Mouse (Mus musculus): ENCODE data around the gene Gm19684. TPM values are rescaled to one million over a fixed set of nuclear protein-coding genes. Genes with fewer than 3 reads are reported as not detected.
"Not testable (repeated sequence)": the region's sequence is repeated elsewhere in the genome, so short reads cannot be mapped to it uniquely, and the experiment has no call there.

Gm19684 gene
- polyA plus RNA-seq, 1 experiment from 2014 or later = not detected

GRCm38 (mm10) chr17:36148468-36148867 is 27.0 kb downstream of the Gm19684 start:
- not testable (repeated sequence) for H3K36me3 ChIP-seq (replicated peaks; ENCODE audit: control insufficient read depth, insufficient read depth); H3K4me3 ChIP-seq (replicated peaks; ENCODE audit: low read length); ATAC-seq (ENCODE audit: low FRiP score); H3K4me2 ChIP-seq (replicated peaks); H3K27ac ChIP-seq; H3K9me3 ChIP-seq (ENCODE audit: control insufficient read depth, low read length); H3K9ac ChIP-seq; DNase-seq (ENCODE audit: low spot score); H3K4me1 ChIP-seq (replicated peaks; ENCODE audit: control insufficient read depth, insufficient read depth, low read length)
- H3K27me3 ChIP-seq (ENCODE audit: control insufficient read depth, insufficient read depth, low read length) = peaks cover 43% of the 10 kb centered on the region
- WGBS = 75% methylated on average over 5 of the region's 5 CpGs

DNA sequence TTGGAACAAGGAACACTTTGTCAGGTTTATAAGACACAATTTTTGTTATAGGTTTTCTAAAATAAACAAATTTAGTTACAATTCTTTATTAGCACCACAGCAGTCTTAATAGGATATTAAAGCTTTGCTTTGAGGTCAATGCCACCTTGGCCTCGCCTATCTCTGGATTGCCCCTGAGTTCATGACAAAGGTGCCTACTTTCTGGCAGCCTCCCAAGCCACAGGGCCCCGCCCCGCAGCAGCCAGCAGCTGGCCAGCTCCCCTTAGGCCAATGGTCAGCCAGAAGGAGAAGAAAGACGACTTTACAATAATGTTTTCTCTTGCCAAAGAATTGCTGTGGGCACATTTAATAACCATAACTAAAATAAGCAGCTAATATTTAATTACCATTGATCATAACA is 29.7 kb downstream of the Gm19684 start:
- WGBS = 49% methylated on average over 4 of the region's 4 CpGs

GRCm38 (mm10) chr17:36154271-36155149 is 33.0 kb downstream of the Gm19684 start:
- no peaks in the 10 kb centered on the region for H3K9me3 ChIP-seq (ENCODE audit: control insufficient read depth, low read length)
- peaks cover 51% of the 10 kb centered on the region for H3K27me3 ChIP-seq (ENCODE audit: control insufficient read depth, insufficient read depth, low read length)
- DNase-seq (ENCODE audit: low spot score) = no peak
- H3K4me3 ChIP-seq (replicated peaks; ENCODE audit: low read length) = no peak overlapping the region
- WGBS = 27% methylated on average over 3 of the region's 3 CpGs
- H3K4me1 ChIP-seq (replicated peaks; ENCODE audit: control insufficient read depth, insufficient read depth, low read length) = no peaks in the 10 kb centered on the region
- H3K27ac ChIP-seq = no peak overlapping the region
- H3K4me2 ChIP-seq (replicated peaks) = no peak overlapping the region
- no peak for ATAC-seq (ENCODE audit: low FRiP score)
- no peaks in the 10 kb centered on the region for H3K36me3 ChIP-seq (replicated peaks; ENCODE audit: control insufficient read depth, insufficient read depth)
- no peak overlapping the region for H3K9ac ChIP-seq

More for the DNA sequence above, 29.7 kb downstream of the Gm19684 start:
- H3K9me3 ChIP-seq (ENCODE audit: control insufficient read depth, low read length); H3K9ac ChIP-seq; H3K27ac ChIP-seq; DNase-seq (ENCODE audit: low spot score); H3K4me3 ChIP-seq (replicated peaks; ENCODE audit: low read length); ATAC-seq (ENCODE audit: low FRiP score); H3K4me1 ChIP-seq (replicated peaks; ENCODE audit: control insufficient read depth, insufficient read depth, low read length); H3K36me3 ChIP-seq (replicated peaks; ENCODE audit: control insufficient read depth, insufficient read depth); H3K4me2 ChIP-seq (replicated peaks): not testable (repeated sequence)
- H3K27me3 ChIP-seq (ENCODE audit: control insufficient read depth, insufficient read depth, low read length) = peaks cover 39% of the 10 kb centered on the region

GRCm38 (mm10) chr17:36157782-36158181 is 36.3 kb downstream of the Gm19684 start:
- not testable (repeated sequence) for H3K36me3 ChIP-seq (replicated peaks; ENCODE audit: control insufficient read depth, insufficient read depth); H3K27ac ChIP-seq; H3K9me3 ChIP-seq (ENCODE audit: control insufficient read depth, low read length); DNase-seq (ENCODE audit: low spot score); ATAC-seq (ENCODE audit: low FRiP score); H3K9ac ChIP-seq; H3K4me1 ChIP-seq (replicated peaks; ENCODE audit: control insufficient read depth, insufficient read depth, low read length)
- H3K27me3 ChIP-seq (ENCODE audit: control insufficient read depth, insufficient read depth, low read length) = peaks cover 77% of the 10 kb centered on the region
- peak overlapping the region; percentile 47 for H3K4me2 ChIP-seq (replicated peaks)
- H3K4me3 ChIP-seq (replicated peaks; ENCODE audit: low read length) = peak overlapping the region; percentile 20
- WGBS = 1% methylated on average over 36 of the region's 36 CpGs

DNA sequence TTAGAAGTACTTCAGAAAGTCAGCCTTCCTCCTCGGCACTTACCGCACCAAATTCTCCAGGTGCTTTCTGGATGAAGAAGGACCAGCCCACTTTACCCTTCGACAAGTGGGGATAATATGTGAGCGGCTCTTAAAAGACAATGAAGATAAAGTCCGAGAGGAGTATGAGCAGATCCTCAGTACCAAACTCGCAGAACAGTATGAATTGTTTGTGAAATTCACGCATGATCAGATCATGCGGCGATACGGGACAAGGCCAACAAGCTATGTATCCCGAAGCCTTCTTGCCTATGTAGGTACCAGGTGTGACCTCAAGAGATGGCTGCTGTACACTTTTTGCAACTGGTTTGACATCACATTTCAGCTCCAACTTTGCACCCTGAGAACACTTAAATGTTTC is 36.8 kb downstream of the Gm19684 start:
- Histone ChIP-seq H3K27me3 (ENCODE audit: control insufficient read depth, insufficient read depth, low read length) (peaks cover 82% of the 10 kb centered on the region), H3K4me3 (replicated peaks; ENCODE audit: low read length) (0 out of 2 replicates have a peak overlapping the region, but pooled peaks have one; percentile 20), H3K4me2 (replicated peaks) (peak overlapping the region; percentile 47)
- not testable (repeated sequence) for ATAC-seq (ENCODE audit: low FRiP score); H3K4me1 ChIP-seq (replicated peaks; ENCODE audit: control insufficient read depth, insufficient read depth, low read length); H3K9me3 ChIP-seq (ENCODE audit: control insufficient read depth, low read length); H3K27ac ChIP-seq; H3K9ac ChIP-seq; DNase-seq (ENCODE audit: low spot score); H3K36me3 ChIP-seq (replicated peaks; ENCODE audit: control insufficient read depth, insufficient read depth)
- WGBS = 8% methylated on average over 11 of the region's 11 CpGs

GRCm38 (mm10) chr17:36161129-36162051 is 39.9 kb downstream of the Gm19684 start:
- Histone ChIP-seq H3K4me2 (replicated peaks) (no peak overlapping the region; the same call in 1 of the 2 replicates), H3K4me3 (replicated peaks; ENCODE audit: low read length) (peak overlapping the region; percentile 9; the same call in 1 of the 2 replicates), H3K9ac (no peak overlapping the region), H3K9me3 (ENCODE audit: control insufficient read depth, low read length) (no peaks in the 10 kb centered on the region), H3K27me3 (ENCODE audit: control insufficient read depth, insufficient read depth, low read length) (peaks cover 91% of the 10 kb centered on the region), H3K36me3 (replicated peaks; ENCODE audit: control insufficient read depth, insufficient read depth) (no peaks in the 10 kb centered on the region), H3K27ac (no peak overlapping the region), H3K4me1 (replicated peaks; ENCODE audit: control insufficient read depth, insufficient read depth, low read length) (no peaks in the 10 kb centered on the region)
- 2% methylated on average over 56 of the region's 56 CpGs for WGBS
- DNase-seq (ENCODE audit: low spot score) (no peak), ATAC-seq (ENCODE audit: low FRiP score) (no peak)

DNA sequence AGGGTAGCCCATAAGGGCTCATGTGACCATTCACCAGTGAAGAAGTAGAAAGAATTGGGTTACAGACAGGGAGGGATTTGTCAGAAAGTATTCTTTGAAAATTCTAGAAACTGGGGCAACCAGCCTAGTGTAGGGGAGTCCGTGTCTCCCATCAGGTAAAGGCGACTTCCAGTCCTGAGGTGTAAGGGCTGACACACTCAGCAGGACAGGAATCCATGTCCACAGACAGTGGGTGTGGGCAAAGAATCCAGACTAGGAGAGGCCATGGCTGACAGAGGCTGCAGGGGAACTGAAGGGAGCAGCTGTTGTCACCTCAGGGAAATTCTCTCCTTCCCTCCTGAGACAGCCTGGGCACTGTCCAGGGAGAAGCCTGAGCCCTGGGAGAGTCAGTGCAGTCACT is 45.4 kb downstream of the Gm19684 start:
- H3K4me3 ChIP-seq (replicated peaks; ENCODE audit: low read length); H3K4me1 ChIP-seq (replicated peaks; ENCODE audit: control insufficient read depth, insufficient read depth, low read length); H3K36me3 ChIP-seq (replicated peaks; ENCODE audit: control insufficient read depth, insufficient read depth); DNase-seq (ENCODE audit: low spot score); ATAC-seq (ENCODE audit: low FRiP score); H3K4me2 ChIP-seq (replicated peaks); H3K9ac ChIP-seq; H3K27ac ChIP-seq; H3K9me3 ChIP-seq (ENCODE audit: control insufficient read depth, low read length): not testable (repeated sequence)
- peaks cover 86% of the 10 kb centered on the region for H3K27me3 ChIP-seq (ENCODE audit: control insufficient read depth, insufficient read depth, low read length)
- 12% methylated on average over 2 of the region's 2 CpGs for WGBS

- H3K4me3 ChIP-seq (replicated peaks; ENCODE audit: low read length) = peak overlapping the region; percentile 11
- peaks cover 82% of the 10 kb centered on the region for H3K27me3 ChIP-seq (ENCODE audit: control insufficient read depth, insufficient read depth, low read length)
Observed at GRCm38 (mm10) chr17:36167306-36168038, 46.0 kb downstream of the Gm19684 start.

More at GRCm38 (mm10) chr17:36167306-36168038, 46.0 kb downstream of the Gm19684 start:
- DNase-seq (ENCODE audit: low spot score) = no peak
- no peak for ATAC-seq (ENCODE audit: low FRiP score)
- WGBS = 1% methylated on average over 45 of the region's 51 CpGs
- H3K4me1 ChIP-seq (replicated peaks; ENCODE audit: control insufficient read depth, insufficient read depth, low read length) = no peaks in the 10 kb centered on the region
- no peak overlapping the region for H3K27ac ChIP-seq
- no peaks in the 10 kb centered on the region for H3K9me3 ChIP-seq (ENCODE audit: control insufficient read depth, low read length)
- peak overlapping the region; percentile 17 for H3K4me2 ChIP-seq (replicated peaks)
- no peak overlapping the region for H3K9ac ChIP-seq
- H3K36me3 ChIP-seq (replicated peaks; ENCODE audit: control insufficient read depth, insufficient read depth) = no peaks in the 10 kb centered on the region
